Mouse (Mus musculus): ENCODE results near the gene Uhrf2. TPM values are rescaled to one million over a fixed set of nuclear protein-coding genes. Genes with fewer than 3 reads are reported as not detected.

Gene Uhrf2
- polyA plus RNA-seq, 1 experiment = 91.2 TPM

GRCm38 (mm10) chr19:30045857-30046256 lies 15.5 kb downstream of the Uhrf2 start:
- no peak overlapping the region for H3K4me3 ChIP-seq (ENCODE audit: insufficient read depth, low read length)
- H3K27ac ChIP-seq (ENCODE audit: insufficient read depth, low read length) = no peak overlapping the region
- TF ChIP-seq POLR2A (IDR thresholded peaks at IDR 0.05; ENCODE audit: low read depth, low read length) (no peak), CTCF (IDR thresholded peaks at IDR 0.05; ENCODE audit: borderline replicate concordance, insufficient read depth, low read length) (no peak)
- no peaks in the 10 kb centered on the region for H3K4me1 ChIP-seq (ENCODE audit: control insufficient read depth, insufficient read depth, low read length)

- Histone ChIP-seq H3K4me1 (ENCODE audit: control insufficient read depth, insufficient read depth, low read length) (no peaks in the 10 kb centered on the region), H3K27ac (ENCODE audit: insufficient read depth, low read length) (no peak overlapping the region), H3K4me3 (ENCODE audit: insufficient read depth, low read length) (no peak overlapping the region)
- no peak for TF ChIP-seq CTCF (IDR thresholded peaks at IDR 0.05; ENCODE audit: borderline replicate concordance, insufficient read depth, low read length)
- no peak for TF ChIP-seq POLR2A (IDR thresholded peaks at IDR 0.05; ENCODE audit: low read depth, low read length)
Measured at GRCm38 (mm10) chr19:30050584-30050983, 20.3 kb downstream of the Uhrf2 start.

DNA sequence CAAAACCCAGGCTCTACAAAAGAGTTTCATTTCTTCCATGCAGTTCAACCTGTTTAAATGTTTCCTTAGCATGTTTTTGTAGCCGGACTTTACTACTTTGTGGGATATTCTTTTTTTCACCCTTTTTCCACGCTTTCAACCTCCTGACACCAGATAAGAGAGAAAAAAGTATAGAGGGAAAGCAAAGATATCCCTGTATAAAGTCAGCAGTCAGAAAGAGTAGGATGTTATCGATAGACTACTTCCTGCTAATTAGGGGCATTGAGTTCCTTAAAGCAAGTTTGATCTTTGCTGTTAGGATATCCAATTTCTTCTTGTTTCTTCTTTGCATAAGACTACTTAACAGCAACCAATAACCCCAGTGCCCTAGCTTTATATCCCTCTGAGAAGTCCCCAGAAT lies 21.2 kb downstream of the Uhrf2 start:
- no peaks in the 10 kb centered on the region for H3K4me1 ChIP-seq (ENCODE audit: control insufficient read depth, insufficient read depth, low read length)
- H3K27ac ChIP-seq (ENCODE audit: insufficient read depth, low read length) = no peak overlapping the region
- TF ChIP-seq POLR2A (IDR thresholded peaks at IDR 0.05; ENCODE audit: low read depth, low read length) = no peak
- no peak for TF ChIP-seq CTCF (IDR thresholded peaks at IDR 0.05; ENCODE audit: borderline replicate concordance, insufficient read depth, low read length)
- H3K4me3 ChIP-seq (ENCODE audit: insufficient read depth, low read length) = no peak overlapping the region

- no peak for TF ChIP-seq CTCF (IDR thresholded peaks at IDR 0.05; ENCODE audit: borderline replicate concordance, insufficient read depth, low read length)
- TF ChIP-seq POLR2A (IDR thresholded peaks at IDR 0.05; ENCODE audit: low read depth, low read length) = no peak
- Histone ChIP-seq H3K27ac (ENCODE audit: insufficient read depth, low read length) (no peak overlapping the region), H3K4me1 (ENCODE audit: control insufficient read depth, insufficient read depth, low read length) (no peaks in the 10 kb centered on the region; the same call in 1 of the 2 replicates), H3K4me3 (ENCODE audit: insufficient read depth, low read length) (no peak overlapping the region)
Measured at GRCm38 (mm10) chr19:30054218-30054617, 23.9 kb downstream of the Uhrf2 start.

DNA sequence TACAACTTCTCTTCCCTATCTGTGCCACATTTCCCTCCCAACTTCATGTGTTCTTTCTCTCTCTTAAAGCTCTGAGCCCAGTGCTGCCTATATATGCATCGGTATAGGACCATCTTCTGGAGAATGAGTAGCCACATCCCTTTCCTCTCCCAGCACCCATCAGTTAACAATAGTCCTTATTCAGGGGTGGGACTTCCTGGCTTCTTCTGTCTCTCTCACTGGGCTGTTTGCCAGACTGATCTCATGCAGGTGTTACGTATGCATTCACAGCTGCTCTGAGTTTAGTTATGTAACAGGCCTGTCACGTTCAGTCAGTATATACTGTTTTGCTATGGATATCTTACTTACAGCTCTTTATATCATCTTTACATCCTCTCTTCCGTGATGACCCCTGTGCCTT lies 35.5 kb downstream of the Uhrf2 start:
- Histone ChIP-seq H3K4me1 (ENCODE audit: control insufficient read depth, insufficient read depth, low read length) (no peaks in the 10 kb centered on the region; the same call in 1 of the 2 replicates), H3K4me3 (ENCODE audit: insufficient read depth, low read length) (no peak overlapping the region), H3K27ac (ENCODE audit: insufficient read depth, low read length) (no peak overlapping the region)
- TF ChIP-seq CTCF (IDR thresholded peaks at IDR 0.05; ENCODE audit: borderline replicate concordance, insufficient read depth, low read length) = no peak
- TF ChIP-seq POLR2A (IDR thresholded peaks at IDR 0.05; ENCODE audit: low read depth, low read length) = no peak

DNA sequence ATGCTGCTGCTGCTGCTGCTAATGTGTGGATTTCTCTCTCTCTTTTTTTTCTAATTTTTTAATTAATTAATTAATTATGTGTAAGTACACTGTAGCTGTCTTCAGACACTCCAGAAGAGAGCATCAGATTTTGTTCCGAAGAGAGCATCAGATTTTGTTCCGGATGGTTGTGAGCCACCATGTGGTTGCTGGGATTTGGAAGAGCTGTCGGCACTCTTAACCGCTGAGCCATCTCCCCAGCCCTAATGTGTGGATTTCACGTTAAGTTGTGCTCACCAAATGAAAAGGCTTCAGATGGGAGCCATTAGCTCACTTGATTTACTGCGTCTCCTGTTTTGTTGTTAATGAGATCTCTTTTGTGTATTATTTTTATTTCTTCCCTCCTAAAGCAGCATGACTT lies 59.9 kb downstream of the Uhrf2 start:
- no peaks in the 10 kb centered on the region for H3K4me1 ChIP-seq (ENCODE audit: control insufficient read depth, insufficient read depth, low read length)
- H3K4me3 ChIP-seq (ENCODE audit: insufficient read depth, low read length) = no peak overlapping the region
- H3K27ac ChIP-seq (ENCODE audit: insufficient read depth, low read length) = no peak overlapping the region
- TF ChIP-seq CTCF (IDR thresholded peaks at IDR 0.05; ENCODE audit: borderline replicate concordance, insufficient read depth, low read length) = no peak
- no peak for TF ChIP-seq POLR2A (IDR thresholded peaks at IDR 0.05; ENCODE audit: low read depth, low read length)

- TF ChIP-seq CTCF (IDR thresholded peaks at IDR 0.05; ENCODE audit: borderline replicate concordance, insufficient read depth, low read length) (no peak), POLR2A (IDR thresholded peaks at IDR 0.05; ENCODE audit: low read depth, low read length) (no peak)
- Histone ChIP-seq H3K27ac (ENCODE audit: insufficient read depth, low read length) (no peak overlapping the region), H3K4me1 (ENCODE audit: control insufficient read depth, insufficient read depth, low read length) (0 out of 2 replicates have a peak, but pooled peaks cover 4% of the 10 kb centered on the region), H3K4me3 (ENCODE audit: insufficient read depth, low read length) (no peak overlapping the region)
Measured at GRCm38 (mm10) chr19:30091644-30092295, 61.5 kb downstream of the Uhrf2 start.

- peak overlapping the region; percentile 66 for H3K27ac ChIP-seq (ENCODE audit: insufficient read depth, low read length)
- TF ChIP-seq POLR2A (IDR thresholded peaks at IDR 0.05; ENCODE audit: low read depth, low read length) = no peak
- TF ChIP-seq CTCF (IDR thresholded peaks at IDR 0.05; ENCODE audit: borderline replicate concordance, insufficient read depth, low read length) = no peak
Measured at GRCm38 (mm10) chr19:30096186-30096585, 65.9 kb downstream of the Uhrf2 start.

GRCm38 (mm10) chr19:30097039-30097438 lies 66.7 kb downstream of the Uhrf2 start:
- no peak overlapping the region for H3K4me3 ChIP-seq (ENCODE audit: insufficient read depth, low read length)
- no peak overlapping the region for H3K27ac ChIP-seq (ENCODE audit: insufficient read depth, low read length)
- 0 out of 2 replicates have a peak, but pooled peaks cover 4% of the 10 kb centered on the region for H3K4me1 ChIP-seq (ENCODE audit: control insufficient read depth, insufficient read depth, low read length)
- TF ChIP-seq CTCF (IDR thresholded peaks at IDR 0.05; ENCODE audit: borderline replicate concordance, insufficient read depth, low read length) (no peak), POLR2A (IDR thresholded peaks at IDR 0.05; ENCODE audit: low read depth, low read length) (no peak)

More at GRCm38 (mm10) chr19:30096186-30096585, 65.9 kb downstream of the Uhrf2 start:
- 0 out of 2 replicates have a peak, but pooled peaks cover 4% of the 10 kb centered on the region for H3K4me1 ChIP-seq (ENCODE audit: control insufficient read depth, insufficient read depth, low read length)
- H3K4me3 ChIP-seq (ENCODE audit: insufficient read depth, low read length) = no peak overlapping the region

DNA sequence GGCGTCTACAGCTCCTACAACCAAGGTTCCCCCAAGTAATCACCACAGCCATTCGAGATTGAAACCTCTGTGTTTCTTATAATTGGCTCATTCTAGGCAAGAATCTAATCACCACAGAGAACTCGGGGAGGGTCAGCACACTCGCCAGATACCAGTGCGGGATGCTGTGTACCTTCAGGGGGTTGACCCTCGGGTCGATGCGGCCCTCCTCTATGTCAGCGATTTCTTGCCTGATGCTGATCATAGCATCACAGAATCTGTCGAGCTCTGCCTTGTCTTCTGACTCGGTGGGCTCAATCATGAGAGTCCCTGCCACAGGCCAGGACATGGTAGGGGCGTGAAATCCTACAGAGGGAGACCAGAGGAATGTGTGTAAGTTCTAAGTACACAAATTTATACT lies 70.3 kb downstream of the Uhrf2 start:
- no peak overlapping the region for H3K4me3 ChIP-seq (ENCODE audit: insufficient read depth, low read length)
- TF ChIP-seq POLR2A (IDR thresholded peaks at IDR 0.05; ENCODE audit: low read depth, low read length) = no peak
- no peak for TF ChIP-seq CTCF (IDR thresholded peaks at IDR 0.05; ENCODE audit: borderline replicate concordance, insufficient read depth, low read length)
- 0 out of 2 replicates have a peak, but pooled peaks cover 4% of the 10 kb centered on the region for H3K4me1 ChIP-seq (ENCODE audit: control insufficient read depth, insufficient read depth, low read length)
- no peak overlapping the region for H3K27ac ChIP-seq (ENCODE audit: insufficient read depth, low read length)
